Mouse (Mus musculus) mesoderm, embryonic 11.5 days (tissue): ENCODE data around the gene Cyb5r3.

Source experiments
- DNase-seq: peaks from one replicate; pipeline ENCODE4 v3.0.0-alpha.2; 2012; ENCODE audit warnings: low read depth, low spot score

Gene Cyb5r3

GRCm38 (mm10) chr15:83107814-83108213 lies 64.6 kb downstream of the Cyb5r3 start:
- DNase-seq = no peak

- DNase-seq = no peak
Observed at GRCm38 (mm10) chr15:83106426-83106825, 66.0 kb downstream of the Cyb5r3 start.
